Mouse (Mus musculus): ENCODE measurements around the gene Tada1.

Gene Tada1

GRCm38 (mm10) chr1:166379013-166379629 lies at the start of gene Tada1:
Gene Tada1, plus strand, starts transcription at chr1:166379097.
- DNase-seq = peak; percentile 95

GRCm38 (mm10) chr1:166330752-166331151 lies 48.1 kb upstream of the Tada1 start:
- no peak for DNase-seq

GRCm38 (mm10) chr1:166339110-166339509 lies 39.8 kb upstream of the Tada1 start:
- DNase-seq = no peak

- no peak for DNase-seq
These were observed 36.8 kb upstream of the Tada1 start for GRCm38 (mm10) chr1:166342060-166342459.

- DNase-seq = no peak
These were observed 36.4 kb upstream of the Tada1 start for GRCm38 (mm10) chr1:166342539-166342938.

- DNase-seq = no peak
These were observed 35.3 kb upstream of the Tada1 start for GRCm38 (mm10) chr1:166343586-166343985.

GRCm38 (mm10) chr1:166344300-166345077 lies 34.4 kb upstream of the Tada1 start:
- DNase-seq = no peak

GRCm38 (mm10) chr1:166345602-166346001 lies 33.3 kb upstream of the Tada1 start:
- DNase-seq = no peak

GRCm38 (mm10) chr1:166346906-166347305 lies 32.0 kb upstream of the Tada1 start:
- no peak for DNase-seq

GRCm38 (mm10) chr1:166349341-166349740 lies 29.6 kb upstream of the Tada1 start:
- no peak for DNase-seq

- no peak for DNase-seq
These were observed 29.1 kb upstream of the Tada1 start for GRCm38 (mm10) chr1:166349751-166350150.

GRCm38 (mm10) chr1:166360157-166360855 lies 18.6 kb upstream of the Tada1 start:
- peak; percentile 93 for DNase-seq

- no peak for DNase-seq
These were observed 18.0 kb upstream of the Tada1 start for GRCm38 (mm10) chr1:166360896-166361295.

GRCm38 (mm10) chr1:166361842-166362241 lies 17.1 kb upstream of the Tada1 start:
- no peak for DNase-seq

- no peak for DNase-seq
These were observed 16.2 kb upstream of the Tada1 start for GRCm38 (mm10) chr1:166362659-166363058.

GRCm38 (mm10) chr1:166363122-166363521 lies 15.8 kb upstream of the Tada1 start:
- no peak for DNase-seq

- DNase-seq = no peak
These were observed 1.7 kb upstream of the Tada1 start for GRCm38 (mm10) chr1:166377171-166377570.

- no peak for DNase-seq
These were observed 375 bp upstream of the Tada1 start for GRCm38 (mm10) chr1:166378431-166379012.

- peak; percentile 73 for DNase-seq
These were observed 834 bp downstream of the Tada1 start for GRCm38 (mm10) chr1:166379630-166380231.

GRCm38 (mm10) chr1:166381336-166381735 lies 2.4 kb downstream of the Tada1 start:
- no peak for DNase-seq

- DNase-seq = no peak
These were observed 2.9 kb downstream of the Tada1 start for GRCm38 (mm10) chr1:166381821-166382220.

GRCm38 (mm10) chr1:166382626-166383025 lies 3.7 kb downstream of the Tada1 start:
- DNase-seq = no peak

- no peak for DNase-seq
These were observed 5.7 kb downstream of the Tada1 start for GRCm38 (mm10) chr1:166384614-166385013.

Measured in kidney, postnatal 10 days (tissue).